Mouse (Mus musculus) forebrain, embryonic 15.5 days (tissue): Measurements from ENCODE around the gene Zfp784. TPM values are rescaled to one million over a fixed set of nuclear protein-coding genes. Genes with fewer than 3 reads are reported as not detected.

ENCODE experiments used
- ATAC-seq: fragments of 200-750 bp; cut with Nextera tagmentation; replicated peaks from 2 replicates; pipeline ENCODE4 v1.8.0; 2017; ENCODE audit warnings: mild to moderate bottlenecking, moderate TSS enrichment, moderate library complexity
- H3K27ac ChIP-seq: fragments of 300-500 bp; sonication (generic); replicated peaks from 2 replicates; pipeline ENCODE4 v1.5.1; 2015; ENCODE audit warnings: mild to moderate bottlenecking, inconsistent platforms
- H3K27me3 ChIP-seq: fragments of 300-500 bp; sonication (generic); 2 replicates; pipeline ENCODE4 v1.6.1; 2015; ENCODE audit warnings: inconsistent platforms
- H3K36me3 ChIP-seq: fragments of 300-500 bp; sonication (generic); 2 replicates; pipeline ENCODE4 v1.6.1; 2015; ENCODE audit warnings: mild to moderate bottlenecking, inconsistent platforms
- H3K4me1 ChIP-seq: fragments of 300-500 bp; sonication (generic); 2 replicates; pipeline ENCODE4 v1.6.1; 2015; ENCODE audit warnings: inconsistent platforms
- H3K4me2 ChIP-seq: fragments of 300-500 bp; sonication (generic); replicated peaks from 2 replicates; pipeline ENCODE4 v1.6.1; 2015; ENCODE audit warnings: mild to moderate bottlenecking, inconsistent platforms
- H3K4me3 ChIP-seq: fragments of 300-500 bp; sonication (generic); 2 replicates; pipeline ENCODE4 v1.5.1; 2015; ENCODE audit warnings: mild to moderate bottlenecking, inconsistent platforms
- H3K9ac ChIP-seq: fragments of 300-500 bp; sonication (generic); replicated peaks from 2 replicates; pipeline ENCODE4 v1.6.1; 2015; ENCODE audit warnings: mild to moderate bottlenecking, inconsistent platforms
- H3K9me3 ChIP-seq: fragments of 300-500 bp; sonication (generic); 2 replicates; pipeline ENCODE4 v1.6.1; 2016; ENCODE audit warnings: inconsistent platforms
- WGBS: fragments of 180-500 bp; shearing (Covaris S2); methylation state at CpG from one replicate; pipeline ENCODE4 v1.1.7; 2015; ENCODE audit warnings: mixed read lengths; 5-methylcytosine and 5-hydroxymethylcytosine counted together
- polyA plus RNA-seq: library from polyadenylated mRNA; unstranded; fragments of >200 nt; fragmentation: Nextera tagmentation; extraction: Ambion mirVana; gene quantifications from 2 replicates; pipeline ENCODE4 v1.2.1, GENCODE M21; 2015

Zfp784 gene
- polyA plus RNA-seq, 1 experiment from 2014 or later, result 8.5 TPM

- no peak overlapping the region for H3K4me2 ChIP-seq
- H3K27ac ChIP-seq, result no peak overlapping the region
- peaks cover 86% of the 10 kb centered on the region for H3K36me3 ChIP-seq
- H3K27me3 ChIP-seq, result no peaks in the 10 kb centered on the region
- no peak overlapping the region for H3K4me3 ChIP-seq
- no peak for ATAC-seq
- H3K9ac ChIP-seq, result no peak overlapping the region
- H3K9me3 ChIP-seq, result no peaks in the 10 kb centered on the region
- WGBS, result 94% methylated on average over 5 of the region's 5 CpGs
- peaks cover 3% of the 10 kb centered on the region; the same call in 1 of the 2 replicates for H3K4me1 ChIP-seq
Observed at GRCm38 (mm10) chr7:5074984-5075383, 36.7 kb upstream of the Zfp784 start.

GRCm38 (mm10) chr7:5073586-5073985 is 35.3 kb upstream of the Zfp784 start:
- Histone ChIP-seq H3K27me3 (no peaks in the 10 kb centered on the region), H3K4me1 (no peaks in the 10 kb centered on the region), H3K4me2 (no peak overlapping the region), H3K4me3 (no peak overlapping the region), H3K27ac (no peak overlapping the region), H3K9ac (no peak overlapping the region), H3K36me3 (peaks cover 95% of the 10 kb centered on the region), H3K9me3 (no peaks in the 10 kb centered on the region)
- 89% methylated on average over 1 of the region's 1 CpGs for WGBS
- no peak for ATAC-seq

- H3K4me2 ChIP-seq, result no peak overlapping the region
- WGBS, result 96% methylated on average over 6 of the region's 6 CpGs
Observed at GRCm38 (mm10) chr7:5064886-5065285, 26.6 kb upstream of the Zfp784 start.

DNA sequence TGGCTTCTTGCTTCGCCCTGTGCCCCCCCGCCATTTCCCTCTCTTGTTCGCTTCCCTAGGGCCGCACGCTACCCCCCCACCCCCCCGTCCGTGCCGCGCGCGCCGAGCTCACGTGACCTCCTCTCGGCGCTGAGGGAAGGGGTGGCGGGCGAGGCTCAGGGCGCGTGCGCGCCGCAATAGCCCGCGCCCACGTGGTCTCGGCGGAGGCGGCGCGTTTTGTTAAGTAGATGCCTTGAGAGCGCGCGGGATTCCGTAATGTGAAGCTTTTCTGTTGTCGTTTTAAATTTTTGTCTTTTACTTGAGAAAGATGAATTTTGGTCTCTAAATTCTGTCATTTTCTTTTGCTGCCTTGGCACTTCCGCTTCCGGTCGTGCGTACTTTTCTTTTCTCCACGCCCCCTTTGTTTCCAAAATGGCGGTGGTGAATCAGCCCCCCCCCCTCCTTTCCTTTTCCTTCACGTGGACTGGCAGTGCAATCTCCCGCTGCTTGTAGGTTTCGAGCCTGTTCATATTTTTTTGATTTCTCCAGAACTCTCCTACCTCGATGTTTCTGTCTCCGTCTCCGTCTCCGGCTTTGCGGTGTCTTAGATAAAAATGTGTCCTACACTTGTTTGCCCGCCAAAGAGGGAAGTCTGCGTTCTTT is 24.2 kb upstream of the Zfp784 start:
- Histone ChIP-seq H3K36me3 (peaks cover 14% of the 10 kb centered on the region), H3K9me3 (no peaks in the 10 kb centered on the region), H3K9ac (peak overlapping the region; percentile 87), H3K27me3 (peaks cover 6% of the 10 kb centered on the region; the same call in 1 of the 2 replicates), H3K4me3 (peak overlapping the region; percentile 78), H3K27ac (peak overlapping the region; percentile 99), H3K4me1 (peaks cover 50% of the 10 kb centered on the region), H3K4me2 (peak overlapping the region; percentile 85)
- ATAC-seq, result peak; percentile 41
- under 1% methylated on average over 51 of the region's 51 CpGs for whole genome bisulfite sequencing

More at GRCm38 (mm10) chr7:5064886-5065285, 26.6 kb upstream of the Zfp784 start:
- Histone ChIP-seq H3K4me3 (no peak overlapping the region), H3K4me1 (peaks cover 38% of the 10 kb centered on the region), H3K9ac (no peak overlapping the region), H3K9me3 (no peaks in the 10 kb centered on the region), H3K27me3 (no peaks in the 10 kb centered on the region), H3K36me3 (peaks cover 38% of the 10 kb centered on the region), H3K27ac (no peak overlapping the region)
- no peak for ATAC-seq

- Histone ChIP-seq H3K27ac (peak within 1 kb of the TSS; percentile 99), H3K9me3 (no peaks in the 10 kb centered on the region), H3K4me2 (peak within 1 kb of the TSS; percentile 85), H3K9ac (peak within 1 kb of the TSS; percentile 87), H3K4me1 (peaks cover 57% of the 10 kb centered on the region), H3K27me3 (peaks cover 10% of the 10 kb centered on the region; the same call in 1 of the 2 replicates), H3K4me3 (peak within 1 kb of the TSS; percentile 78), H3K36me3 (peaks cover 8% of the 10 kb centered on the region)
- peak; percentile 81 for ATAC-seq
- WGBS, result under 1% methylated on average over 63 of the region's 65 CpGs
Observed at GRCm38 (mm10) chr7:5061774-5062359, 23.6 kb upstream of the Zfp784 start, which contains the start of gene U2af2. U2af2 (plus strand) TSS chr7:5062143.

- H3K9ac ChIP-seq, result peak overlapping the region; percentile 87
- H3K4me3 ChIP-seq, result peak overlapping the region; percentile 78
- no peaks in the 10 kb centered on the region for H3K9me3 ChIP-seq
- under 1% methylated on average over 60 of the region's 60 CpGs for WGBS
- H3K27ac ChIP-seq, result peak overlapping the region; percentile 99
- peaks cover 10% of the 10 kb centered on the region for H3K27me3 ChIP-seq
- H3K4me1 ChIP-seq, result peaks cover 61% of the 10 kb centered on the region
- peak overlapping the region; percentile 85 for H3K4me2 ChIP-seq
- H3K36me3 ChIP-seq, result 0 out of 2 replicates have a peak, but pooled peaks cover 1% of the 10 kb centered on the region
- ATAC-seq, result peak; percentile 92
Observed at GRCm38 (mm10) chr7:5060944-5061773, 22.9 kb upstream of the Zfp784 start.

GRCm38 (mm10) chr7:5060239-5060731 is 22.0 kb upstream of the Zfp784 start:
- H3K27me3 ChIP-seq, result peaks cover 19% of the 10 kb centered on the region
- peak overlapping the region; percentile 87 for H3K9ac ChIP-seq
- H3K4me2 ChIP-seq, result peak overlapping the region; percentile 85
- H3K9me3 ChIP-seq, result no peaks in the 10 kb centered on the region
- H3K4me3 ChIP-seq, result peak overlapping the region; percentile 78
- peak overlapping the region; percentile 99 for H3K27ac ChIP-seq
- H3K4me1 ChIP-seq, result peaks cover 59% of the 10 kb centered on the region
- no peak for ATAC-seq
- H3K36me3 ChIP-seq, result no peaks in the 10 kb centered on the region
- WGBS, result 1% methylated on average over 27 of the region's 27 CpGs

DNA sequence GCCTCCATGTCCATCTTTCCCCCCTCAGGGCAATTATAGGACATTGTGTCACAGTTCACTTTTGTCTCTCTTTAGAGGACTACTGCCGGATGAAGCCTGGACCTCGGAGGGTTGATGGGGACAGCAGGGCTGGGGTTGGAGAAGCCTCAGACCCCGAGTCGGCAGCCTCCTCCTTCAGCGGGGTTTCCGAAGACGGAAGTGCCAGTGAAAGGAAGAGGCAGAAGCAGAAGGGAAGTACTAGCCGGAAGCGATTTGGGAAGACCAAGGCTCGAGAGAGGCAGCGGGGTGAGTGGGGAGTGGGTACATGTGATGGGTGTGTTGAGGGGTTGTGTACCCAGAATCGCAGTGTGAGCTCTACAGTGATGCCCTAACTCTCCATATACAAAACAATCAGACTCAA is 21.2 kb upstream of the Zfp784 start:
- Histone ChIP-seq H3K4me1 (peaks cover 56% of the 10 kb centered on the region), H3K4me2 (peak overlapping the region; percentile 85; the same call in 1 of the 2 replicates), H3K27me3 (peaks cover 28% of the 10 kb centered on the region), H3K9ac (0 out of 2 replicates have a peak overlapping the region, but pooled peaks have one; percentile 17), H3K36me3 (no peaks in the 10 kb centered on the region), H3K4me3 (no peak overlapping the region), H3K27ac (peak overlapping the region; percentile 99; the same call in 1 of the 2 replicates), H3K9me3 (no peaks in the 10 kb centered on the region)
- WGBS, result 92% methylated on average over 12 of the region's 12 CpGs
- ATAC-seq, result no peak

- H3K4me2 ChIP-seq, result no peak overlapping the region
- H3K36me3 ChIP-seq, result no peaks in the 10 kb centered on the region
- H3K4me1 ChIP-seq, result peaks cover 56% of the 10 kb centered on the region
- no peak overlapping the region for H3K9ac ChIP-seq
- ATAC-seq, result no peak
- 0 out of 2 replicates have a peak overlapping the region, but pooled peaks have one; percentile 1 for H3K4me3 ChIP-seq
- no peak overlapping the region for H3K27ac ChIP-seq
- H3K27me3 ChIP-seq, result peaks cover 36% of the 10 kb centered on the region
- WGBS, result 81% methylated on average over 1 of the region's 1 CpGs
- H3K9me3 ChIP-seq, result no peaks in the 10 kb centered on the region
Observed at GRCm38 (mm10) chr7:5058631-5059030, 20.4 kb upstream of the Zfp784 start.

DNA sequence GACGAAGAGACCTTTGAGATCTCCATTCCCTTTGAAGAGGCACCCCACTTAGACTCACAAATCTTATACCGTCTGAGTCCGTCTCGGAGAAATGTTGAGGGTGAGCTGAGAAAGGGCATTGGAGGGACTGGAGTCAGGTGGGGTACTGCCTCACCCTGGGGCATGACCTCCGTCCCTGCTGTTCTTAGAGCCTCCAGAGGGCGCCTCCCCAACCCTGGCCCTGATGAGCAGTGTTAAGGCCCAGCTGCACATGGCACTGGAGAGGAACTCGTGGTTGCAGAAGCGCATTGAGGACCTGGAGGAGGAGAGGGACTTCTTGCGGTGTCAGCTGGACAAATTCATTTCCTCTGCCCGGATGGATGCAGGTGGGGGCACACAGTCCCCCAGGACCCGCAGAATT is 19.6 kb upstream of the Zfp784 start:
- H3K4me1 ChIP-seq, result peaks cover 57% of the 10 kb centered on the region

GRCm38 (mm10) chr7:5057381-5057780 is 19.1 kb upstream of the Zfp784 start:
- WGBS, result 34% methylated on average over 8 of the region's 8 CpGs
- peak overlapping the region; percentile 62; the same call in 1 of the 2 replicates for H3K27ac ChIP-seq
- ATAC-seq, result no peak
- no peaks in the 10 kb centered on the region for H3K36me3 ChIP-seq
- peaks cover 62% of the 10 kb centered on the region for H3K4me1 ChIP-seq
- peak overlapping the region; percentile 63 for H3K4me3 ChIP-seq
- no peaks in the 10 kb centered on the region for H3K9me3 ChIP-seq
- H3K4me2 ChIP-seq, result peak overlapping the region; percentile 67
- peak overlapping the region; percentile 78 for H3K9ac ChIP-seq
- peaks cover 46% of the 10 kb centered on the region for H3K27me3 ChIP-seq

More for the DNA sequence above, 19.6 kb upstream of the Zfp784 start:
- WGBS, result 31% methylated on average over 11 of the region's 11 CpGs
- Histone ChIP-seq H3K4me2 (peak overlapping the region; percentile 67), H3K27me3 (peaks cover 44% of the 10 kb centered on the region), H3K4me3 (peak overlapping the region; percentile 63), H3K9me3 (no peaks in the 10 kb centered on the region), H3K27ac (no peak overlapping the region), H3K9ac (0 out of 2 replicates have a peak overlapping the region, but pooled peaks have one; percentile 78), H3K36me3 (no peaks in the 10 kb centered on the region)
- no peak for ATAC-seq
